Mouse (Mus musculus): ENCODE data around the gene Sstr5. TPM values are rescaled to one million over a fixed set of nuclear protein-coding genes. Genes with fewer than 3 reads are reported as not detected.

The Sstr5 gene
- polyA plus RNA-seq, 1 experiment from 2014 or later: 0.44 TPM

DNA sequence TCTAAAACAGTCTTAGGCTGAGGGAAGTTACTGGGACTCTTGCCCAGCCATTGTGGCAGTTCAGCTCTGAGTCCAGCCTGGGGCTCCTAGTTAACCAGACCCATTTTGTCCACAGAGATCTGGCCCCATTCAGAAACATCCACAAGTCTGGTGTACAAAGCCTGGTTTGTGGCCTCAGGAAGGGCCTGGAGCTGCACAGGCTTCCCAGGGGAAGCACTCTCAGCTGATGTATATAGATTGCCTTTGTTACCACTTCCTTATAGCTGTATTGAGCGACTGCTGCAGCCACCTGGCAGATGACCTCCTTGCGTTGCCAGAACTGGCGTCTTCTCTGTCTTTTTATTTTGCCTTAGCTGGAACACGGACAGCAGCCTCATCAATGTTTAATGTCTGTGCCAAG lies 52.0 kb downstream of the Sstr5 start:
- Histone ChIP-seq H3K27me3 (replicated peaks; ENCODE audit: control insufficient read depth, insufficient read depth, low read length) (no peaks in the 10 kb centered on the region), H3K27ac (ENCODE audit: low read length) (no peak overlapping the region)
- WGBS: 66% methylated on average over 4 of the region's 4 CpGs

DNA sequence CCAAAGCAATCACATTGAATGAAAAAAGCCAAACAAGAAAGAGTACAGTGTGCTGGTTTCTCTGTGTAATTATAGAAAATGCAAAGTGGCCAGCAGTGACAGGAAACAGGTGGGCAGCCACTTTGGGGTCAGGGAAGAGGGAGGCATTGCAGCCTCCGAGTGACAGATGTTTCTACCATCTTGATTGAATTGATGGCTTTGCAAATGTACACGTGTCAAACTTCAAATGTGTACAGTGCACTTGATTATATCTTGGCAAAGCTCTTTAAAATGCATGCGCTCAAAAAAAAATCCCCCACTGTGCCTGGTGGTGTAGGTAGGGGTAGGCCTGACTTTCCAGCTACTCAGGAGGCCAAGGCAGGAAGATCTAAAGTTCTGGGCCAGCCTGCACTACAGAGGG lies 54.2 kb downstream of the Sstr5 start:
- WGBS: 51% methylated on average over 3 of the region's 3 CpGs
- Histone ChIP-seq H3K9ac (replicated peaks; ENCODE audit: low read depth, low read length) (no peak overlapping the region), H3K4me2 (ENCODE audit: low read length) (no peak overlapping the region), H3K4me3 (replicated peaks; ENCODE audit: low read length) (no peak overlapping the region), H3K27me3 (replicated peaks; ENCODE audit: control insufficient read depth, insufficient read depth, low read length) (no peaks in the 10 kb centered on the region), H3K36me3 (ENCODE audit: control insufficient read depth, insufficient read depth) (no peaks in the 10 kb centered on the region), H3K9me3 (ENCODE audit: control insufficient read depth, low read length) (no peaks in the 10 kb centered on the region), H3K4me1 (replicated peaks; ENCODE audit: control insufficient read depth, insufficient read depth, low read length) (0 out of 2 replicates have a peak, but pooled peaks cover 2% of the 10 kb centered on the region), H3K27ac (ENCODE audit: low read length) (no peak overlapping the region)
- ATAC-seq: no peak

More for the DNA sequence above, 52.0 kb downstream of the Sstr5 start:
- H3K4me3 ChIP-seq (replicated peaks; ENCODE audit: low read length): no peak overlapping the region
- 0 out of 2 replicates have a peak, but pooled peaks cover 2% of the 10 kb centered on the region for H3K4me1 ChIP-seq (replicated peaks; ENCODE audit: control insufficient read depth, insufficient read depth, low read length)
- no peaks in the 10 kb centered on the region for H3K36me3 ChIP-seq (ENCODE audit: control insufficient read depth, insufficient read depth)
- H3K9ac ChIP-seq (replicated peaks; ENCODE audit: low read depth, low read length): no peak overlapping the region
- H3K9me3 ChIP-seq (ENCODE audit: control insufficient read depth, low read length): no peaks in the 10 kb centered on the region
- ATAC-seq: no peak
- H3K4me2 ChIP-seq (ENCODE audit: low read length): no peak overlapping the region

DNA sequence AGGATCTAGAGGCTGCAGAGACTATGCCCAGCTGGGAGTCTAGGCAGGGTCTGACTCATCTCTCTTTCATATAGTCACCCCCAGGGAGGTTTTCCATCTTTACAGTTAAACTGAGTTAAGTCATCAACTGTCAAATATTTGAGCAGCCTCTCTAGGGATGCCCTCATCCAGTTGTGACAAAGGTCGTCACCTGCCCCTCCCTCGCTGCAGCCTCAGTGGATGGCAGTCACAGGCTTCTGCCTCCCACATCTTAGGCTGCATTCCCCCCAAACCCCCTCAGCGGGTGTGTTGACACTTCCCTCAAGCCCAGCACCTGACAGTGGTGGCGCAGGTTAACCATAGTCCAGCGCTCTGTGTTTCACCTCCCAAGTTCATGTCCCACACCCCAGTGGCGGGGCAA lies 55.7 kb downstream of the Sstr5 start:
- Histone ChIP-seq H3K4me3 (replicated peaks; ENCODE audit: low read length) (no peak overlapping the region), H3K36me3 (ENCODE audit: control insufficient read depth, insufficient read depth) (no peaks in the 10 kb centered on the region), H3K27ac (ENCODE audit: low read length) (no peak overlapping the region), H3K9ac (replicated peaks; ENCODE audit: low read depth, low read length) (no peak overlapping the region), H3K9me3 (ENCODE audit: control insufficient read depth, low read length) (no peaks in the 10 kb centered on the region), H3K4me1 (replicated peaks; ENCODE audit: control insufficient read depth, insufficient read depth, low read length) (0 out of 2 replicates have a peak, but pooled peaks cover 2% of the 10 kb centered on the region), H3K4me2 (ENCODE audit: low read length) (no peak overlapping the region), H3K27me3 (replicated peaks; ENCODE audit: control insufficient read depth, insufficient read depth, low read length) (no peaks in the 10 kb centered on the region)
- 85% methylated on average over 6 of the region's 6 CpGs for WGBS
- ATAC-seq: no peak

Other genes with a start within 250 kb of the Sstr5 start
- gene Baiap3, start 240.9 kb downstream of the Sstr5 start, polyA plus RNA-seq (2015; fragmentation: Nextera tagmentation; extraction: Ambion mirVana): 7.9 and 22.5 TPM in 2 replicates
- gene Ube2i, start 222.7 kb downstream of the Sstr5 start, polyA plus RNA-seq (2015; fragmentation: Nextera tagmentation; extraction: Ambion mirVana): 635 and 668 TPM in 2 replicates
- gene Prss34, start 198.9 kb downstream of the Sstr5 start, polyA plus RNA-seq (2015; fragmentation: Nextera tagmentation; extraction: Ambion mirVana): not detected in 2 replicates
- not detected in 2 replicates for gene Prss28, start 188.6 kb downstream of the Sstr5 start, polyA plus RNA-seq (2015; fragmentation: Nextera tagmentation; extraction: Ambion mirVana)
- gene Prss29, start 178.6 kb downstream of the Sstr5 start, polyA plus RNA-seq (2015; fragmentation: Nextera tagmentation; extraction: Ambion mirVana): not detected in 2 replicates
- not detected in 2 replicates for gene Tpsab1, start 151.7 kb downstream of the Sstr5 start, polyA plus RNA-seq (2015; fragmentation: Nextera tagmentation; extraction: Ambion mirVana)
- 0.39 TPM in 1 of 2 replicates, not detected in the other for gene Tpsb2, start 131.0 kb downstream of the Sstr5 start, polyA plus RNA-seq (2015; fragmentation: Nextera tagmentation; extraction: Ambion mirVana)
- 0.36 TPM in 1 of 2 replicates, not detected in the other for gene Tpsg1, start 128.0 kb downstream of the Sstr5 start, polyA plus RNA-seq (2015; fragmentation: Nextera tagmentation; extraction: Ambion mirVana)
- gene Cacna1h, start 63.5 kb downstream of the Sstr5 start, polyA plus RNA-seq (2015; fragmentation: Nextera tagmentation; extraction: Ambion mirVana): 12.4 and 14.7 TPM in 2 replicates
- gene Tekt4, start 42.7 kb downstream of the Sstr5 start, polyA plus RNA-seq (2015; fragmentation: Nextera tagmentation; extraction: Ambion mirVana): 0.80 and 0.88 TPM in 2 replicates
- gene Sox8, start 73.4 kb upstream of the Sstr5 start, polyA plus RNA-seq (2015; fragmentation: Nextera tagmentation; extraction: Ambion mirVana): 26.1 and 26.8 TPM in 2 replicates
- gene Lmf1, start 81.8 kb upstream of the Sstr5 start, polyA plus RNA-seq (2015; fragmentation: Nextera tagmentation; extraction: Ambion mirVana): 18.3 and 19.4 TPM in 2 replicates
- 2.2 and 3.3 TPM in 2 replicates for gene Gng13, start 219.9 kb upstream of the Sstr5 start, polyA plus RNA-seq (2015; fragmentation: Nextera tagmentation; extraction: Ambion mirVana)
- 12.7 and 13.2 TPM in 2 replicates for gene Chtf18, start 230.1 kb upstream of the Sstr5 start, polyA plus RNA-seq (2015; fragmentation: Nextera tagmentation; extraction: Ambion mirVana)
- 28.1 and 29.1 TPM in 2 replicates for gene Rpusd1, start 230.4 kb upstream of the Sstr5 start, polyA plus RNA-seq (2015; fragmentation: Nextera tagmentation; extraction: Ambion mirVana)
- 0.17 TPM in 1 of 2 replicates, not detected in the other for gene Mslnl, start 238.8 kb upstream of the Sstr5 start, polyA plus RNA-seq (2015; fragmentation: Nextera tagmentation; extraction: Ambion mirVana)